21 mouse cellular contexts compared by ENCODE assay signal in genomic region chr3:116530826-116531225, GRCm38 (mm10). TPM values are rescaled to one million over a fixed set of nuclear protein-coding genes. Genes with fewer than 3 reads are reported as not detected.
DNase-seq lines count a peak whose midpoint lies in the region; ATAC-seq and TF ChIP-seq lines count a peak whose summit lies in the region.
"Had no signal": no experiment of that assay in that cellular context is flagged by ENCODE, and none has a peak within 500 bp of the region (broad histone marks: within the 10 kb centered on the region; RNA-seq: fewer than 3 reads in every experiment).

No protein-coding gene starts in this region.

- TF ChIP-seq POLR2A in lung, adult 2 months (IDR thresholded peaks at IDR 0.05; ENCODE audit: borderline replicate concordance, extremely low read depth, low read depth, low read length) = no peak

- DNase-seq in heart, adult 18-20 months = no peak
- peak; percentile 9 to 11 for DNase-seq in kidney, postnatal 36 days
- no peak for DNase-seq in kidney, adult 11 months
- DNase-seq in lung, postnatal 0 days (ENCODE audit: low spot score) = peak; percentile 17
- no peak for DNase-seq in lung, adult 2 months
- DNase-seq in right cerebral cortex, postnatal 14 days = peak; percentile 18
- no peak for DNase-seq in ovary, postnatal 36 days (ENCODE audit: low spot score)
- DNase-seq: adrenal gland, postnatal 36 days; cerebellum, adult 9-11 months; liver, embryonic 13.5 days; thymus, adult 18-20 months had no signal

- TF ChIP-seq CTCF in lung, postnatal 0 days (IDR thresholded peaks at IDR 0.05) = no peak
- TF ChIP-seq CTCF in lung, adult 2 months (IDR thresholded peaks at IDR 0.05; ENCODE audit: insufficient read depth, low read length) = no peak

- H3K9me3 ChIP-seq in heart, embryonic 13.5 days = no peaks in the 10 kb centered on the region
- no peaks in the 10 kb centered on the region for H3K9me3 ChIP-seq in lung, postnatal 0 days (ENCODE audit: low read length)
- H3K9me3 ChIP-seq: forebrain, embryonic 12.5 days; limb, embryonic 12.5 days; liver, embryonic 13.5 days; neural tube, embryonic 12.5 days had no signal

- H3K9ac ChIP-seq in heart, embryonic 13.5 days = no peak overlapping the region
- no peak overlapping the region for H3K9ac ChIP-seq in lung, postnatal 0 days (replicated peaks; ENCODE audit: low read depth)
- H3K9ac ChIP-seq: forebrain, embryonic 12.5 days; limb, embryonic 12.5 days; liver, embryonic 13.5 days; neural tube, embryonic 12.5 days had no signal

- H3K27ac ChIP-seq in heart, embryonic 13.5 days (replicated peaks) = peak overlapping the region; percentile 81
- no peak overlapping the region for H3K27ac ChIP-seq in lung, postnatal 0 days (ENCODE audit: low read length)
- H3K27ac ChIP-seq: forebrain, embryonic 12.5 days; limb, embryonic 12.5 days; liver, embryonic 13.5 days; macrophage; neural tube, embryonic 12.5 days had no signal

- peaks cover 30% of the 10 kb centered on the region for H3K36me3 ChIP-seq in heart, embryonic 13.5 days
- H3K36me3 ChIP-seq in lung, postnatal 0 days (ENCODE audit: insufficient read depth, low read length) = no peaks in the 10 kb centered on the region

- H3K27me3 ChIP-seq in heart, embryonic 13.5 days (replicated peaks) = peaks cover 17% of the 10 kb centered on the region
- H3K27me3 ChIP-seq in lung, postnatal 0 days (replicated peaks; ENCODE audit: insufficient read depth, low read length) = no peaks in the 10 kb centered on the region
- H3K27me3 ChIP-seq: forebrain, embryonic 12.5 days; limb, embryonic 12.5 days; liver, embryonic 13.5 days; neural tube, embryonic 12.5 days; Patski had no signal

- no peak for TF ChIP-seq EP300 in lung, postnatal 0 days (IDR thresholded peaks at IDR 0.05)

- peaks cover 34% of the 10 kb centered on the region for H3K4me1 ChIP-seq in heart, embryonic 13.5 days
- H3K4me1 ChIP-seq in lung, postnatal 0 days (ENCODE audit: insufficient read depth, low read depth, low read length) = no peaks in the 10 kb centered on the region
- no peaks in the 10 kb centered on the region for H3K4me1 ChIP-seq in lung, adult 2 months (ENCODE audit: control insufficient read depth, insufficient read depth, low read length)
- H3K4me1 ChIP-seq: forebrain, embryonic 12.5 days; limb, embryonic 12.5 days had no signal

- 64% methylated on average over 4 of the region's 4 CpGs for WGBS in heart, embryonic 13.5 days
- WGBS in lung, postnatal 0 days = 43% methylated on average over 4 of the region's 4 CpGs
- WGBS in lung, adult 2 months = 46% methylated on average over 4 of the region's 4 CpGs

- H3K4me3 ChIP-seq in heart, embryonic 13.5 days = no peak overlapping the region
- H3K4me3 ChIP-seq in lung, postnatal 0 days (ENCODE audit: low read depth, low read length) = no peak overlapping the region
- H3K4me3 ChIP-seq in lung, adult 2 months (replicated peaks; ENCODE audit: extremely low read depth, low read depth, low read length) = no peak overlapping the region
- H3K4me3 ChIP-seq: forebrain, embryonic 12.5 days; limb, embryonic 12.5 days; liver, embryonic 13.5 days; neural tube, embryonic 12.5 days had no signal

- H3K4me2 ChIP-seq in heart, embryonic 13.5 days = no peak overlapping the region
- no peak overlapping the region for H3K4me2 ChIP-seq in lung, postnatal 0 days (replicated peaks; ENCODE audit: low read depth, low read length)
- H3K4me2 ChIP-seq: forebrain, embryonic 12.5 days; limb, embryonic 12.5 days; liver, embryonic 13.5 days; midbrain, embryonic 11.5 days; neural tube, embryonic 12.5 days had no signal

- no peak for ATAC-seq in heart, embryonic 13.5 days (ENCODE audit: extremely low read depth, insufficient number of reproducible peaks, low FRiP score, low TSS enrichment)
- no peak for ATAC-seq in lung, postnatal 0 days
- ATAC-seq: activated CD4-positive, CD25-positive, alpha-beta regulatory T cell, adult 4 months; hindbrain, embryonic 16.5 days; Patski had no signal

RNA-seq across cellular contexts. Expression of gene Dbt, which starts 18.0 kb away (rescaled TPM):
- polyA plus RNA-seq in heart, embryonic 13.5 days (2015; fragmentation: Nextera tagmentation; extraction: Ambion mirVana) = 20.2 and 22.5 TPM in 2 replicates
- 10 to 100 TPM; 51.0 to 54.6 TPM for total RNA-seq in heart, adult 18-20 months (2021)
- 6.1 and 8.4 TPM in 2 replicates for polyA plus RNA-seq in lung, postnatal 0 days (2015; fragmentation: Nextera tagmentation; extraction: Ambion mirVana)
- polyA plus RNA-seq in lung, adult 2 months (2012; rRNA removed) = 4.1 and 6.9 TPM in 2 replicates

RNA-seq across cellular contexts. Expression of gene Rtca, which starts 22.8 kb away (rescaled TPM):
- polyA plus RNA-seq in heart, embryonic 13.5 days (2015; fragmentation: Nextera tagmentation; extraction: Ambion mirVana) = 52.9 and 59.4 TPM in 2 replicates
- 10 to 100 TPM; 19.9 to 22.7 TPM for total RNA-seq in heart, adult 18-20 months (2021)
- polyA plus RNA-seq in lung, postnatal 0 days (2015; fragmentation: Nextera tagmentation; extraction: Ambion mirVana) = 42.9 and 45.4 TPM in 2 replicates
- 23.6 and 25.6 TPM in 2 replicates for polyA plus RNA-seq in lung, adult 2 months (2012; rRNA removed)

RNA-seq across cellular contexts. Expression of gene Lrrc39, which starts 31.9 kb away (rescaled TPM):
- polyA plus RNA-seq in heart, embryonic 13.5 days (2015; fragmentation: Nextera tagmentation; extraction: Ambion mirVana) = 29.9 and 31.7 TPM in 2 replicates
- 10 to 100 TPM; 75.5 to 77.6 TPM for total RNA-seq in heart, adult 18-20 months (2021)
- polyA plus RNA-seq in lung, postnatal 0 days (2015; fragmentation: Nextera tagmentation; extraction: Ambion mirVana) = 0.42 and 0.61 TPM in 2 replicates
- 0.24 and 1.5 TPM in 2 replicates for polyA plus RNA-seq in lung, adult 2 months (2012; rRNA removed)
- total RNA-seq: monocyte, adult 5-6 weeks had no signal

Comparison
In these comparisons a context has a peak if more than half of its experiments do, and no peak if none do; other contexts are left out.
1. DNase-seq: peak in kidney, postnatal 36 days (2 of 2), lung, postnatal 0 days (single experiment) and right cerebral cortex, postnatal 14 days (single experiment); none in heart, adult 18-20 months (0 of 2), kidney, adult 11 months (single experiment), lung, adult 2 months (single experiment) and ovary, postnatal 36 days (single experiment).
2. RNA of gene Lrrc39, which starts 31.9 kb away (polyA plus RNA-seq): 29.9 to 31.7 TPM in heart, embryonic 13.5 days; 0.24 to 1.5 TPM in lung, adult 2 months and 0.42 to 0.61 TPM in lung, postnatal 0 days; every median in the first group is over 10 times any median in the second.